Mouse (Mus musculus) skeletal muscle tissue, postnatal 0 days (tissue): ENCODE results near the gene Gm28778. TPM values are rescaled to one million over a fixed set of nuclear protein-coding genes. Genes with fewer than 3 reads are reported as not detected.

Source experiments
- polyA plus RNA-seq: library from polyadenylated mRNA; unstranded; fragments of >200 nt; fragmentation: Nextera tagmentation; extraction: Ambion mirVana; gene quantifications from 2 replicates; pipeline ENCODE4 v1.2.1, GENCODE M21; 2015

The Gm28778 gene
- not detected in 2 replicates for polyA plus RNA-seq

GRCm38 (mm10) chr1:53296581-53297383 is at the start of gene Gm28778, which contains the start of the genes Pms1 and Ormdl1:
Gene Gm28778, plus strand, starts transcription at chr1:53297111.
Gene Pms1, minus strand, starts transcription at chr1:53297018.
Gene Ormdl1, plus strand, starts transcription at chr1:53297095.

DNA sequence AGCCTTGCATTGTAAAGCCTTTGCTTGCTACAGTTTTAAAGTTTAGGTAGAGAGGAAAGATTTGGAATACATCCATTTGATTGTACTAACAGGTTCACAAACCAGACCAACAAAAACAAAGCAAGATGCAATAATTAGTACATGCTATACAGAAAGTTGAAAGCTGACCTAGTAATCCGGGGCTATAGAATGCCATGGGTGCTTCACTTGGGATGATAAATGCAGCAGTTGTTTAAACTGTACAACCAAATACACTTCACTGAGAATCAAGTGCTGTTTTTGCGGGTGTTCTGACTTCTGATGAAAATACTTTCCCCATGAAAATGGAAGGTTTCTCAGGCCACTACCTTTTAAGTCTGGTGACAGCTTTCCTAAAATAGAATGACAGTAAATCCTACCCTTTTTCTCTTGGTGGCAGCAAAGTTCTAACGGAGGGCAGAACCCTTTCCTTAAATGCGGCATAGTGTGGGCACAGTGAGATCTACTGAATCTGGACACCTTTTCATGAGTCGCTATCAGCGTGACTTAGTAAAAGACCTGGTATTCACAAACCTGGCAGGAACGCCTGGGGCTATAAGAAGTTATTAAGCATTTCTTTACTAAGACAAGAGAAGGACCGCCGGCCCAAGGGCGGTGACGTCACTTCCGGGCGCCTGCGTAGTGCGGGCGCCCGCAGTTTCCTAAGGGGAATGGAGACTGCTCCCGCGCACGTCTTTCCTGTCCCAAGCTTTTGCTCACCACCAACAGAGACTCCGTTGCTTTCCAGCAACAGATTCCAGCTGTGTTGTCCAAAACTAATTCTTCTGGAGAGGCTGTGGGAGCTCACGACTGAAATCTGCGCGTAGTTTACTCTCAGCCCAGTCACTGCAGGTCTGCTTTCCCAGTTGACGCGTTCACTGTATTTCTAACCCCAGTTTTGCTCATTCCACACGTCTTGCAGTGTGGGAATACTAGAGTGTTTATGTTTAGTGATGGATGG is 16.4 kb downstream of the Gm28778 start, which contains the start of gene Osgepl1:
Gene Osgepl1, plus strand, starts transcription at position 636 of the 979 bp plus-strand sequence.

DNA sequence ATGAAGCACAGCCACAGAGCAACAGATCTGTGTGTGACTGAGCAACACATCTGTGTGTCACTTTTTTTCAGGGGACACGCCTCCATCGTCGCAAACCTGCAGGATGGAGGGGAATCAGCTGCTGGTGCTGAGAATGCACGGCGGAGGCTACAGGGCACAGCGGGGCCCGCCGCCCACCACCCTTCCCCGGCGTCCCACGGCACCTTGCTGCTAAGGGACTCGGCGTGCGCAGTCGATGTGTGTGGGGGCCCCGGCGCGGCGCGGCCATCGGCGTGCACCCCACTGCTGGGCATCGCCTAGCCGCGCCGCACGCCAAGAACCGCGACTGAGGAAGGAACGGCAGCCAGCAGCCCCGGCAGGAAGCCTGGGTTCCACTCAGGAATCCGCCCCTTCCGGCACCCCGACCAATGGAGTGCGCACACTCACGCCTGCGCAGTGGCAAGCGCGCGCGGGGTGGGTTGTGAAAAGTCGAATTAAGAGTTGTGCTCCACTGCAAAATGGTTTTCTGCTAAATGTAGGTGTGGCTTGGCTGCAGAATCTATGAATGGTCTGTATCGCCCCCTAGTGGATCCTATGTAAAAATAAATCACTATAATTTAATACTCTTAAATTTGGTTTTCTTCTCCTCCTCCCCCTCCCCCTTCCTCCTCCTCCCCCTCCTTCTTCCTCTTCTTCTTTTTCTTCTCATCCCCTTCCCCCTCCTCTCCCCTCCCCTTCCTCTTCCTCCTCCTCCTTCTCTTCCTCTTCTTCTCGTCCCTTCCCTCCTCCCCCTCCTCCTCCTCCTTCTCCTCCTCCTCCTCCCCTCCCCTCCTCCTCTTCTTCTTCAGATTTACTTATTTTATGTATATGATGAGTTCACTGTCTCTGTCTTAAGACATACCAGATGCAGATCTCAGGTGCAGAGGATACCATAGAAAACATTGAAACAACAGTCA is 55.7 kb downstream of the Gm28778 start, which contains the start of the genes Asdurf, Gm28551 and Asnsd1:
Gene Asdurf, minus strand, starts transcription at position 293 of the 935 bp plus-strand sequence.
Gene Gm28551, minus strand, starts transcription at position 341 of the 935 bp plus-strand sequence.
Gene Asnsd1, minus strand, starts transcription at position 426 of the 935 bp plus-strand sequence.

Other genes starting within 250 kb of the Gm28778 start
- 54.9 and 63.8 TPM in 2 replicates for gene Mstn, start 235.5 kb upstream of the Gm28778 start, polyA plus RNA-seq
- not detected in 2 replicates for gene 1700019A02Rik, start 109.5 kb upstream of the Gm28778 start, polyA plus RNA-seq
- gene Pms1, start 93 bp upstream of the Gm28778 start, polyA plus RNA-seq: 5.6 and 7.1 TPM in 2 replicates
- 12.0 and 12.8 TPM in 2 replicates for gene Ormdl1, start within 50 bp of the Gm28778 start, polyA plus RNA-seq
- 29.9 and 31.5 TPM in 2 replicates for gene Osgepl1, start 16.5 kb downstream of the Gm28778 start, polyA plus RNA-seq
- 10.0 and 19.4 TPM in 2 replicates for gene Asdurf, start 55.5 kb downstream of the Gm28778 start, polyA plus RNA-seq
- gene Gm28551, start 55.6 kb downstream of the Gm28778 start, polyA plus RNA-seq: 0.23 and 0.37 TPM in 2 replicates
- gene Asnsd1, start 55.6 kb downstream of the Gm28778 start, polyA plus RNA-seq: 70.2 and 75.5 TPM in 2 replicates